8 mouse cellular contexts compared by ENCODE assay signal in genomic region chr4:117834845-117835530, GRCm38 (mm10). TPM values are rescaled to one million over a fixed set of nuclear protein-coding genes. Genes with fewer than 3 reads are reported as not detected.
DNase-seq lines count a peak whose midpoint lies in the region; ATAC-seq lines count a peak whose summit lies in the region.

No protein-coding gene starts in this region.

- peak; percentile 4 for ATAC-seq in activated CD4-positive, CD25-positive, alpha-beta regulatory T cell, adult 4 months
- peak; percentile 41 for ATAC-seq in hindbrain, embryonic 12.5 days (ENCODE audit: low FRiP score)
- ATAC-seq in inflammation-experienced regulatory T-cells, adult 6 months, result no peak

- no peaks in the 10 kb centered on the region for H3K9me3 ChIP-seq in hindbrain, embryonic 12.5 days (replicated peaks)
- H3K9me3 ChIP-seq in megakaryocyte, embryonic 14.5 days, result no peaks in the 10 kb centered on the region

- peak overlapping the region; percentile 74 for H3K9ac ChIP-seq in hindbrain, embryonic 12.5 days

- intact Hi-C loops in left cerebral cortex, postnatal 14 days (cut with DNase I), result loop anchor here (10.0 kb wide), 1 partner anchor 250 kb away; no protein-coding TSS in a partner anchor

- peak overlapping the region; percentile 89 for H3K4me2 ChIP-seq in hindbrain, embryonic 12.5 days (replicated peaks)

- peak; percentile 72 to 73 for DNase-seq in cerebellum, postnatal 25 days
- DNase-seq in frontal cortex, postnatal 14 days (ENCODE audit: low spot score in 2 of 2), result peak; percentile 44 to 52
- peak; percentile 50 to 52 for DNase-seq in left cerebral cortex, postnatal 14 days (ENCODE audit: low spot score in 2 of 2)
- DNase-seq in right cerebral cortex, postnatal 36 days (ENCODE audit: low spot score in 2 of 2), result peak; percentile 32 to 52

- H3K4me3 ChIP-seq in hindbrain, embryonic 12.5 days, result peak overlapping the region; percentile 76
- peak overlapping the region; percentile 94 for H3K4me3 ChIP-seq in megakaryocyte, embryonic 14.5 days (replicated peaks)

- peaks cover 12% of the 10 kb centered on the region for H3K4me1 ChIP-seq in hindbrain, embryonic 12.5 days
- peaks cover 72% of the 10 kb centered on the region for H3K4me1 ChIP-seq in megakaryocyte, embryonic 14.5 days

- H3K27ac ChIP-seq in hindbrain, embryonic 12.5 days, result peak overlapping the region; percentile 81

- 2% methylated on average over 36 of the region's 36 CpGs for WGBS in hindbrain, embryonic 12.5 days

- H3K36me3 ChIP-seq in hindbrain, embryonic 12.5 days, result no peaks in the 10 kb centered on the region
- H3K36me3 ChIP-seq in megakaryocyte, embryonic 14.5 days (replicated peaks; ENCODE audit: low read length), result no peaks in the 10 kb centered on the region

- H3K27me3 ChIP-seq in hindbrain, embryonic 12.5 days, result peaks cover 13% of the 10 kb centered on the region; the same call in 1 of the 2 replicates
- peaks cover 58% of the 10 kb centered on the region for H3K27me3 ChIP-seq in megakaryocyte, embryonic 14.5 days (replicated peaks)

RNA-seq across cellular contexts. Expression of gene Slc6a9, which starts 0.7 kb away (rescaled TPM):
- polyA plus RNA-seq in activated CD4-positive, CD25-positive, alpha-beta regulatory T cell, adult 4 months (2017; shearing (Covaris generic)), result under 1 TPM in 1 of 2 experiments, not detected in 1; 0.51 TPM
- 14.1 and 19.7 TPM in 2 replicates for polyA plus RNA-seq in hindbrain, embryonic 12.5 days (2016; fragmentation: Nextera tagmentation; extraction: Ambion mirVana)
- 10 to 100 TPM; 32.4 to 33.5 TPM for total RNA-seq in left cerebral cortex, postnatal 14 days (2021)
- polyA plus RNA-seq in megakaryocyte, embryonic 14.5 days (2012; ENCODE audit: insufficient read depth, low replicate concordance), result 8.5 and 9.7 TPM in 2 replicates
- not detected for polyA plus RNA-seq in inflammation-experienced regulatory T-cells, adult 6 months (2017; shearing (Covaris generic))

RNA-seq across cellular contexts. Expression of gene Ccdc24, which starts 37.4 kb away (rescaled TPM):
- polyA plus RNA-seq in activated CD4-positive, CD25-positive, alpha-beta regulatory T cell, adult 4 months (2017; shearing (Covaris generic)), result not detected
- polyA plus RNA-seq in hindbrain, embryonic 12.5 days (2016; fragmentation: Nextera tagmentation; extraction: Ambion mirVana), result 2.9 TPM in 2 replicates
- 1 to 10 TPM; 2.1 to 2.8 TPM for total RNA-seq in left cerebral cortex, postnatal 14 days (2021)
- not detected in 2 replicates for polyA plus RNA-seq in megakaryocyte, embryonic 14.5 days (2012; ENCODE audit: insufficient read depth, low replicate concordance)
- not detected for polyA plus RNA-seq in inflammation-experienced regulatory T-cells, adult 6 months (2017; shearing (Covaris generic))

RNA-seq across cellular contexts. Expression of gene B4galt2, which starts 48.3 kb away (rescaled TPM):
- polyA plus RNA-seq in activated CD4-positive, CD25-positive, alpha-beta regulatory T cell, adult 4 months (2017; shearing (Covaris generic)), result not detected
- 43.9 and 44.3 TPM in 2 replicates for polyA plus RNA-seq in hindbrain, embryonic 12.5 days (2016; fragmentation: Nextera tagmentation; extraction: Ambion mirVana)
- total RNA-seq in left cerebral cortex, postnatal 14 days (2021), result 100 to 1,000 TPM; 136 to 144 TPM
- polyA plus RNA-seq in megakaryocyte, embryonic 14.5 days (2012; ENCODE audit: insufficient read depth, low replicate concordance), result 1.5 TPM in 1 of 2 replicates, not detected in the other
- not detected for polyA plus RNA-seq in inflammation-experienced regulatory T-cells, adult 6 months (2017; shearing (Covaris generic))

RNA-seq across cellular contexts. Expression of gene Atp6v0b, which starts 52.1 kb away (rescaled TPM):
- polyA plus RNA-seq in activated CD4-positive, CD25-positive, alpha-beta regulatory T cell, adult 4 months (2017; shearing (Covaris generic)), result 100 to 1,000 TPM in 1 of 2 experiments, 10 to 100 TPM in 1; 75.9 to 111 TPM
- 267 and 289 TPM in 2 replicates for polyA plus RNA-seq in hindbrain, embryonic 12.5 days (2016; fragmentation: Nextera tagmentation; extraction: Ambion mirVana)
- 100 to 1,000 TPM; 486 to 488 TPM for total RNA-seq in left cerebral cortex, postnatal 14 days (2021)
- 395 and 493 TPM in 2 replicates for polyA plus RNA-seq in megakaryocyte, embryonic 14.5 days (2012; ENCODE audit: insufficient read depth, low replicate concordance)
- 100 to 1,000 TPM in 1 of 3 experiments, 10 to 100 TPM in 2; 75.7 to 115 (median 83.2) TPM for polyA plus RNA-seq in inflammation-experienced regulatory T-cells, adult 6 months (2017; shearing (Covaris generic))

RNA-seq across cellular contexts. Expression of gene Dph2, which starts 56.8 kb away (rescaled TPM):
- 10 to 100 TPM; 21.1 to 25.4 TPM for polyA plus RNA-seq in activated CD4-positive, CD25-positive, alpha-beta regulatory T cell, adult 4 months (2017; shearing (Covaris generic))
- 20.5 and 22.4 TPM in 2 replicates for polyA plus RNA-seq in hindbrain, embryonic 12.5 days (2016; fragmentation: Nextera tagmentation; extraction: Ambion mirVana)
- 1 to 10 TPM; 9.0 to 9.1 TPM for total RNA-seq in left cerebral cortex, postnatal 14 days (2021)
- 3.1 and 9.9 TPM in 2 replicates for polyA plus RNA-seq in megakaryocyte, embryonic 14.5 days (2012; ENCODE audit: insufficient read depth, low replicate concordance)
- polyA plus RNA-seq in inflammation-experienced regulatory T-cells, adult 6 months (2017; shearing (Covaris generic)), result 10 to 100 TPM; 20.1 to 32.4 (median 23.9) TPM

Comparison
In these comparisons a context has a peak if more than half of its experiments do, and no peak if none do; other contexts are left out.
1. RNA of gene B4galt2, which starts 48.3 kb away (polyA plus RNA-seq): 43.9 to 44.3 TPM in hindbrain, embryonic 12.5 days; 1.5 TPM in megakaryocyte, embryonic 14.5 days, not detected in activated CD4-positive, CD25-positive, alpha-beta regulatory T cell, adult 4 months and not detected in inflammation-experienced regulatory T-cells, adult 6 months; every median in the first group is over 10 times any median in the second.
2. Peak in every context shown above with its lines, with median percentiles within 50 percentile points of each other: DNase-seq.